Mouse (Mus musculus) forebrain, postnatal 0 days (tissue): ENCODE data around the gene Dock1. TPM values are rescaled to one million over a fixed set of nuclear protein-coding genes. Genes with fewer than 3 reads are reported as not detected.
A peak's percentile ranks its signal among the peaks of the same experiment; 100 is the strongest.

Experiments
- ATAC-seq: fragments of 200-750 bp; cut with Nextera tagmentation; 2 replicates; pipeline ENCODE4 v1.8.0; 2017; ENCODE audit warnings: mild to moderate bottlenecking, moderate library complexity
- DNase-seq: peaks from one replicate; pipeline ENCODE4 v3.0.0-alpha.2; 2015
- H3K27ac ChIP-seq: fragments of 300-500 bp; sonication (generic); 2 replicates; pipeline ENCODE4 v1.5.1; 2014; ENCODE audit warnings: low read depth, mild to moderate bottlenecking, antibody characterized with exemption, low read length, moderate library complexity, mixed read lengths
- H3K27me3 ChIP-seq: fragments of 300-500 bp; sonication (generic); 2 replicates; pipeline ENCODE4 v1.6.1; 2014; ENCODE audit warnings: mild to moderate bottlenecking, low read length, mixed read lengths; ENCODE audit not compliant: insufficient read depth
- H3K36me3 ChIP-seq: fragments of 300-500 bp; sonication (generic); 2 replicates; pipeline ENCODE4 v1.6.1; 2014; ENCODE audit warnings: mild to moderate bottlenecking, moderate library complexity; ENCODE audit not compliant: insufficient read depth
- H3K4me1 ChIP-seq: fragments of 300-500 bp; sonication (generic); 2 replicates; pipeline ENCODE4 v1.6.1; 2014; ENCODE audit warnings: antibody characterized with exemption; ENCODE audit not compliant: insufficient read depth
- H3K4me2 ChIP-seq: fragments of 300-500 bp; sonication (generic); 2 replicates; pipeline ENCODE4 v1.6.1; 2014; ENCODE audit warnings: low read depth, mild to moderate bottlenecking, moderate library complexity
- H3K4me3 ChIP-seq: fragments of 300-500 bp; sonication (generic); 2 replicates; pipeline ENCODE4 v1.5.1; 2014; ENCODE audit warnings: low read depth, low read length, mixed read lengths
- H3K9ac ChIP-seq: fragments of 300-500 bp; sonication (generic); 2 replicates; pipeline ENCODE4 v1.6.1; 2014; ENCODE audit warnings: mild to moderate bottlenecking
- H3K9me3 ChIP-seq: fragments of 300-500 bp; sonication (generic); 2 replicates; pipeline ENCODE4 v1.6.1; 2016; ENCODE audit warnings: low read length
- CTCF ChIP-seq: sonication (generic); IDR thresholded peaks from 2 replicates; pipeline ENCODE4 v1.5.1; 2016; ENCODE audit warnings: antibody characterized with exemption, control low read depth, low read depth
- WGBS: fragments of 180-500 bp; shearing (Covaris S2); extraction: QIAGEN DNeasy Blood & Tissue Kit; methylation state at CpG from one replicate; pipeline ENCODE4 v1.1.7; 2014; 5-methylcytosine and 5-hydroxymethylcytosine counted together
- polyA plus RNA-seq: library from polyadenylated mRNA; unstranded; fragments of >200 nt; fragmentation: Nextera tagmentation; extraction: Ambion mirVana; gene quantifications from 2 replicates; pipeline ENCODE4 v1.2.1, GENCODE M21; 2015
- total RNA-seq: library from RNA; depleted of rRNA; stranded (reverse); fragments of >200 nt; gene quantifications from 2 replicates; pipeline ENCODE4 v1.2.3, GENCODE M21; 2014

Dock1 gene
- total and polyA plus RNA-seq, 2 experiments from 2014 or later = 5.5 to 12.6 TPM

GRCm38 (mm10) chr7:135059562-135059961, 389.1 kb downstream of the Dock1 start:
- TF ChIP-seq CTCF = no peak
- ATAC-seq = no peak
- Histone ChIP-seq H3K27ac (no peak overlapping the region), H3K36me3 (no peaks in the 10 kb centered on the region), H3K9ac (no peak overlapping the region), H3K4me1 (no peaks in the 10 kb centered on the region), H3K4me2 (no peak overlapping the region), H3K27me3 (no peaks in the 10 kb centered on the region), H3K4me3 (no peak overlapping the region), H3K9me3 (peaks cover 4% of the 10 kb centered on the region; the same call in 1 of the 2 replicates)
- no peak for DNase-seq
- WGBS = 86% methylated on average over 3 of the region's 3 CpGs

- H3K9me3 ChIP-seq = peaks cover 4% of the 10 kb centered on the region; the same call in 1 of the 2 replicates
- no peak overlapping the region for H3K4me2 ChIP-seq
- no peaks in the 10 kb centered on the region for H3K4me1 ChIP-seq
- H3K27me3 ChIP-seq = no peaks in the 10 kb centered on the region
- no peak overlapping the region for H3K4me3 ChIP-seq
- TF ChIP-seq CTCF = no peak
- no peak overlapping the region for H3K9ac ChIP-seq
- no peak overlapping the region for H3K27ac ChIP-seq
- no peaks in the 10 kb centered on the region for H3K36me3 ChIP-seq
- DNase-seq = no peak
- no peak for ATAC-seq
- WGBS = 90% methylated on average over 5 of the region's 5 CpGs
These were observed 393.4 kb downstream of the Dock1 start for GRCm38 (mm10) chr7:135063886-135064285.

GRCm38 (mm10) chr7:135065301-135065700, 394.8 kb downstream of the Dock1 start:
- no peaks in the 10 kb centered on the region for H3K36me3 ChIP-seq
- no peak overlapping the region for H3K4me2 ChIP-seq
- H3K9me3 ChIP-seq = peaks cover 4% of the 10 kb centered on the region; the same call in 1 of the 2 replicates
- H3K9ac ChIP-seq = no peak overlapping the region
- H3K27ac ChIP-seq = no peak overlapping the region
- H3K4me3 ChIP-seq = no peak overlapping the region
- DNase-seq (no peak), ATAC-seq (no peak)
- no peaks in the 10 kb centered on the region for H3K27me3 ChIP-seq
- H3K4me1 ChIP-seq = no peaks in the 10 kb centered on the region
- 31% methylated on average over 5 of the region's 5 CpGs for WGBS
- TF ChIP-seq CTCF = no peak

GRCm38 (mm10) chr7:135068887-135069286, 398.4 kb downstream of the Dock1 start:
- ATAC-seq = no peak
- no peaks in the 10 kb centered on the region for H3K4me1 ChIP-seq

GRCm38 (mm10) chr7:135076904-135077303, 406.4 kb downstream of the Dock1 start:
- TF ChIP-seq CTCF = no peak
- H3K27ac ChIP-seq = no peak overlapping the region
- DNase-seq (no peak), ATAC-seq (no peak)
- 0 out of 2 replicates have a peak, but pooled peaks cover 4% of the 10 kb centered on the region for H3K4me1 ChIP-seq
- no peak overlapping the region for H3K4me3 ChIP-seq
- WGBS = 31% methylated on average over 6 of the region's 6 CpGs
- H3K9me3 ChIP-seq = no peaks in the 10 kb centered on the region
- no peak overlapping the region for H3K4me2 ChIP-seq
- no peak overlapping the region for H3K9ac ChIP-seq
- no peaks in the 10 kb centered on the region for H3K27me3 ChIP-seq
- no peaks in the 10 kb centered on the region for H3K36me3 ChIP-seq

More at GRCm38 (mm10) chr7:135068887-135069286, 398.4 kb downstream of the Dock1 start:
- Histone ChIP-seq H3K27me3 (no peaks in the 10 kb centered on the region), H3K9me3 (no peaks in the 10 kb centered on the region), H3K4me3 (no peak overlapping the region), H3K36me3 (no peaks in the 10 kb centered on the region), H3K9ac (no peak overlapping the region), H3K27ac (no peak overlapping the region), H3K4me2 (no peak overlapping the region)
- DNase-seq = no peak
- TF ChIP-seq CTCF = no peak
- WGBS = 92% methylated on average over 3 of the region's 3 CpGs

GRCm38 (mm10) chr7:135077340-135077739, 406.9 kb downstream of the Dock1 start:
- Histone ChIP-seq H3K4me2 (no peak overlapping the region), H3K4me1 (0 out of 2 replicates have a peak, but pooled peaks cover 4% of the 10 kb centered on the region), H3K9ac (no peak overlapping the region), H3K27me3 (no peaks in the 10 kb centered on the region), H3K27ac (no peak overlapping the region), H3K9me3 (no peaks in the 10 kb centered on the region), H3K4me3 (no peak overlapping the region), H3K36me3 (no peaks in the 10 kb centered on the region)
- DNase-seq = peak; percentile 24
- no peak; the same call in 1 of the 2 replicates for ATAC-seq
- 23% methylated on average over 6 of the region's 6 CpGs for WGBS
- TF ChIP-seq CTCF = no peak

- H3K4me1 ChIP-seq = 0 out of 2 replicates have a peak, but pooled peaks cover 4% of the 10 kb centered on the region
- no peak for DNase-seq
These were observed 407.4 kb downstream of the Dock1 start for GRCm38 (mm10) chr7:135077806-135078205.

More at GRCm38 (mm10) chr7:135077806-135078205, 407.4 kb downstream of the Dock1 start:
- no peaks in the 10 kb centered on the region for H3K36me3 ChIP-seq
- H3K9ac ChIP-seq = no peak overlapping the region
- no peak overlapping the region for H3K4me3 ChIP-seq
- TF ChIP-seq CTCF = no peak
- WGBS = 36% methylated on average over 10 of the region's 10 CpGs
- no peak overlapping the region for H3K27ac ChIP-seq
- no peaks in the 10 kb centered on the region for H3K27me3 ChIP-seq
- H3K9me3 ChIP-seq = no peaks in the 10 kb centered on the region
- H3K4me2 ChIP-seq = no peak overlapping the region
- ATAC-seq = no peak
